Comparison of ENCODE assay signal across 8 mouse cellular contexts in the genomic region with DNA sequence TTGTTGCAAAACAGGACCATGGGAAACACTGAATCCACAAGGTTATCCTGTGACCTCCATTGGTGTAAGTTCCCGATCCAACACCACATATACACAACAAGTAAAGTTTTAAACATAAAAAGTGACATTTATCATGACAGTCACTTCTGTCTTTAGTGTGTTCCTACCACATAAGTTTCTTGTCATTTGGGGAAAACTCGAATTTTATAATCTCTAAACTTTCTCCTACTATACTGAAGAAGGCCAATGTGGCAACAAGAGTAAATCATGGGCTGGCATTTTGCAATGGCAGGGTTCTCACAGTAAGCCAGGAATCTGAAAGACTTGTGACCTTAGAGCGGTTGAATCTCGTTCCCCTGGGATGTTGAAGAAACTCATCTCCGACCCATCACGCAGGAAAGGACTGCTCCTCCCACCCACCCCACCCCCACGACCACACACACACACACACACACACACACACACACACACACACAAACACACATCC. TPM values are rescaled to one million over a fixed set of nuclear protein-coding genes. Genes with fewer than 3 reads are reported as not detected.
DNase-seq lines count a peak whose midpoint lies in the region; ATAC-seq lines count a peak whose summit lies in the region.

No protein-coding gene starts in this region.

- H3K27me3 ChIP-seq in heart, embryonic 13.5 days (replicated peaks): no peaks in the 10 kb centered on the region
- no peaks in the 10 kb centered on the region for H3K27me3 ChIP-seq in hindbrain, embryonic 10.5 days (ENCODE audit: insufficient read depth, poor library complexity, severe bottlenecking)
- H3K27me3 ChIP-seq in midbrain, embryonic 11.5 days (ENCODE audit: control insufficient read depth, insufficient read depth, low read length): no peaks in the 10 kb centered on the region

- peak overlapping the region; percentile 78 for H3K4me2 ChIP-seq in heart, embryonic 13.5 days
- peak overlapping the region; percentile 67 for H3K4me2 ChIP-seq in midbrain, embryonic 11.5 days

- H3K9me3 ChIP-seq in heart, embryonic 13.5 days: no peaks in the 10 kb centered on the region
- no peaks in the 10 kb centered on the region for H3K9me3 ChIP-seq in hindbrain, embryonic 10.5 days
- H3K9me3 ChIP-seq in midbrain, embryonic 11.5 days (ENCODE audit: control insufficient read depth, low read length): no peaks in the 10 kb centered on the region

- H3K9ac ChIP-seq in heart, embryonic 13.5 days: peak overlapping the region; percentile 94
- peak overlapping the region; percentile 87 for H3K9ac ChIP-seq in midbrain, embryonic 11.5 days (ENCODE audit: low read length)

- peaks cover 16% of the 10 kb centered on the region for H3K4me1 ChIP-seq in heart, embryonic 13.5 days
- peaks cover 11% of the 10 kb centered on the region for H3K4me1 ChIP-seq in hindbrain, embryonic 10.5 days (replicated peaks)
- H3K4me1 ChIP-seq in midbrain, embryonic 11.5 days (ENCODE audit: control insufficient read depth, insufficient read depth, low read length): peaks cover 5% of the 10 kb centered on the region; the same call in 1 of the 2 replicates

- WGBS in heart, embryonic 13.5 days: 20% methylated on average over 7 of the region's 7 CpGs
- 22% methylated on average over 7 of the region's 7 CpGs for WGBS in hindbrain, embryonic 10.5 days
- WGBS in midbrain, embryonic 11.5 days: 20% methylated on average over 7 of the region's 7 CpGs

- peaks cover 35% of the 10 kb centered on the region for H3K36me3 ChIP-seq in heart, embryonic 13.5 days
- peaks cover 40% of the 10 kb centered on the region for H3K36me3 ChIP-seq in hindbrain, embryonic 10.5 days
- no peaks in the 10 kb centered on the region for H3K36me3 ChIP-seq in midbrain, embryonic 11.5 days (ENCODE audit: control insufficient read depth, insufficient read depth, low read length)

- H3K27ac ChIP-seq in heart, embryonic 13.5 days (replicated peaks): peak overlapping the region; percentile 76; the same call in 1 of the 2 replicates
- H3K27ac ChIP-seq in hindbrain, embryonic 10.5 days: peak overlapping the region; percentile 93
- H3K27ac ChIP-seq in midbrain, embryonic 11.5 days (ENCODE audit: low read depth, low read length): no peak overlapping the region

- no peak for DNase-seq in heart, postnatal 4 days
- DNase-seq in NIH3T3 (ENCODE audit: low read depth): peak; percentile 41
- DNase-seq in hindbrain, embryonic 10.5 days (ENCODE audit: low spot score): no peak
- no peak for DNase-seq in midbrain, embryonic 11.5 days (ENCODE audit: low spot score, missing footprints)
- DNase-seq in cerebellum, adult 11-12 months: no peak
- no peak for DNase-seq in cerebellum, postnatal 36 days
- no peak for DNase-seq in spleen, adult 18-20 months

- peak overlapping the region; percentile 99 for H3K4me3 ChIP-seq in heart, embryonic 13.5 days
- H3K4me3 ChIP-seq in hindbrain, embryonic 10.5 days: peak overlapping the region; percentile 95
- peak overlapping the region; percentile 95 for H3K4me3 ChIP-seq in midbrain, embryonic 11.5 days (ENCODE audit: low read depth, low read length)

- no peak for ATAC-seq in heart, embryonic 13.5 days (ENCODE audit: extremely low read depth, insufficient number of reproducible peaks, low FRiP score, low TSS enrichment)
- ATAC-seq in midbrain, embryonic 11.5 days (ENCODE audit: low FRiP score): no peak

RNA-seq across cellular contexts. Expression of gene Ginm1, which starts 12.8 kb away (rescaled TPM):
- polyA plus RNA-seq in heart, embryonic 13.5 days (2015; fragmentation: Nextera tagmentation; extraction: Ambion mirVana): 77.2 and 82.3 TPM in 2 replicates
- total RNA-seq in heart, postnatal 4 days (2021): 10 to 100 TPM; 56.9 to 65.3 TPM
- 50.9 and 56.0 TPM in 2 replicates for polyA plus RNA-seq in hindbrain, embryonic 10.5 days (2016; fragmentation: Nextera tagmentation; extraction: Ambion mirVana)
- polyA plus RNA-seq in midbrain, embryonic 11.5 days (2014; fragmentation: Nextera tagmentation; extraction: Ambion mirVana): 51.7 and 53.7 TPM in 2 replicates

RNA-seq across cellular contexts. Expression of gene Ppil4, which starts 12.9 kb away (rescaled TPM):
- polyA plus RNA-seq in heart, embryonic 13.5 days (2015; fragmentation: Nextera tagmentation; extraction: Ambion mirVana): 25.6 and 26.7 TPM in 2 replicates
- total RNA-seq in heart, postnatal 4 days (2021): 10 to 100 TPM; 19.0 to 20.8 TPM
- polyA plus RNA-seq in hindbrain, embryonic 10.5 days (2016; fragmentation: Nextera tagmentation; extraction: Ambion mirVana): 30.9 and 40.5 TPM in 2 replicates
- polyA plus RNA-seq in midbrain, embryonic 11.5 days (2014; fragmentation: Nextera tagmentation; extraction: Ambion mirVana): 49.5 and 53.6 TPM in 2 replicates

RNA-seq across cellular contexts. Expression of gene Zc3h12d, which starts 52.5 kb away (rescaled TPM):
- polyA plus RNA-seq in heart, embryonic 13.5 days (2015; fragmentation: Nextera tagmentation; extraction: Ambion mirVana): 0.38 and 0.41 TPM in 2 replicates
- total RNA-seq in heart, postnatal 4 days (2021): under 1 TPM; 0.20 to 0.26 TPM
- 0.10 and 0.12 TPM in 2 replicates for polyA plus RNA-seq in hindbrain, embryonic 10.5 days (2016; fragmentation: Nextera tagmentation; extraction: Ambion mirVana)
- not detected in 2 replicates for polyA plus RNA-seq in midbrain, embryonic 11.5 days (2014; fragmentation: Nextera tagmentation; extraction: Ambion mirVana)

RNA-seq across cellular contexts. Expression of gene Katna1, which starts 54.0 kb away (rescaled TPM):
- 30.8 and 32.2 TPM in 2 replicates for polyA plus RNA-seq in heart, embryonic 13.5 days (2015; fragmentation: Nextera tagmentation; extraction: Ambion mirVana)
- total RNA-seq in heart, postnatal 4 days (2021): 10 to 100 TPM; 16.3 to 17.1 TPM
- polyA plus RNA-seq in hindbrain, embryonic 10.5 days (2016; fragmentation: Nextera tagmentation; extraction: Ambion mirVana): 55.0 and 63.2 TPM in 2 replicates
- 73.1 and 73.8 TPM in 2 replicates for polyA plus RNA-seq in midbrain, embryonic 11.5 days (2014; fragmentation: Nextera tagmentation; extraction: Ambion mirVana)
